Mouse (Mus musculus): ENCODE data around the gene Zfp282. TPM values are rescaled to one million over a fixed set of nuclear protein-coding genes. Genes with fewer than 3 reads are reported as not detected.
"Not testable (repeated sequence)": the region's sequence is repeated elsewhere in the genome, so short reads cannot be mapped to it uniquely, and the experiment has no call there.

The Zfp282 gene
- polyA plus RNA-seq, 1 experiment from 2014 or later: 8.9 TPM

DNA sequence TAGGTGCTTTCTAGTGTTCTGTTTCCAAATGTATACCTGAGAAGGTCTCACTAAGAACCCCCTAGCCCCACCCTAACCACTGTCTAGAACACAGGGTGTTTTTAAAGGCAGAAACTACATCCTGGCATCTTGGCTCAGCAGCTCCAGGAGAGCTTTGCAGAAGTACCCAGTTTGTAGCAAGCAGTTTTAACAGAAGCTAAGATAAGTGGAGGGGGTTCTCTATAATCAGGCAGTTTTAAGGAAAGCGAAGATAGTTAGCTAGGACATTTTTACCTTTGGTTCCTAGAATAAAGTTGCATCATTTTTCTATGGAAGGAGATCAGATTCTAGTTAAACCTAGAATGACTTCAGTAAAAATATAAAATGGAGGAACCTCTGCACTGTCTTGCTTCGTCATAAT is 35.2 kb upstream of the Zfp282 start:
- Histone ChIP-seq H3K4me3 (ENCODE audit: low read length) (no peak overlapping the region), H3K9ac (ENCODE audit: low read depth, low read length) (no peak overlapping the region), H3K4me1 (ENCODE audit: control insufficient read depth, insufficient read depth, low read length) (peaks cover 10% of the 10 kb centered on the region; the same call in 1 of the 2 replicates), H3K4me2 (ENCODE audit: low read depth, low read length) (no peak overlapping the region), H3K27ac (ENCODE audit: low read length) (no peak overlapping the region), H3K36me3 (ENCODE audit: control insufficient read depth, insufficient read depth, low read length) (no peaks in the 10 kb centered on the region), H3K9me3 (ENCODE audit: control insufficient read depth, low read length) (no peaks in the 10 kb centered on the region), H3K27me3 (replicated peaks; ENCODE audit: control insufficient read depth, insufficient read depth, low read length) (no peaks in the 10 kb centered on the region)
- no peak for ATAC-seq
- 93% methylated on average over 2 of the region's 2 CpGs for WGBS

DNA sequence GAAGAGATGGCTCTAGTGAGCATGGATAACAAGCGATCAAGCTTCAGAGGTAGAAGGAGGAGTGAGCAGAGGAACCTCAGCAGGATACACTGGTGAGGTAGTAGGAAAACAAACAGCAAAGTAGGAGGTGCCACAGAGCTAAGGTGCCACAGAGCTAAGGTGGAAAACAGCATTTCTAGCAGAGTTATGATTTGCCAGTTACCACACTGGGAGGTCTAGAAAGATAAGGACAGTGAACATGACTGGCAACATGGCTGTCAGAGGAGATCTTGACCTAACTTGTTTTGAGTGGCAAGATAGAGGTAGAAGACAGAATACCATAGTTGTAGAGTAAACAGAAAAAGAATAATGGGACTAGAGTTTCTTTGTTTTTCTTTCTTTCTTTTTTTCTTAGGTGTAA is 34.7 kb upstream of the Zfp282 start:
- Histone ChIP-seq H3K4me2 (ENCODE audit: low read depth, low read length) (no peak overlapping the region), H3K9ac (ENCODE audit: low read depth, low read length) (no peak overlapping the region), H3K36me3 (ENCODE audit: control insufficient read depth, insufficient read depth, low read length) (no peaks in the 10 kb centered on the region), H3K27me3 (replicated peaks; ENCODE audit: control insufficient read depth, insufficient read depth, low read length) (no peaks in the 10 kb centered on the region), H3K27ac (ENCODE audit: low read length) (no peak overlapping the region), H3K4me1 (ENCODE audit: control insufficient read depth, insufficient read depth, low read length) (peaks cover 10% of the 10 kb centered on the region; the same call in 1 of the 2 replicates), H3K9me3 (ENCODE audit: control insufficient read depth, low read length) (no peaks in the 10 kb centered on the region), H3K4me3 (ENCODE audit: low read length) (no peak overlapping the region)
- ATAC-seq: no peak
- WGBS: 89% methylated on average over 1 of the region's 1 CpGs

DNA sequence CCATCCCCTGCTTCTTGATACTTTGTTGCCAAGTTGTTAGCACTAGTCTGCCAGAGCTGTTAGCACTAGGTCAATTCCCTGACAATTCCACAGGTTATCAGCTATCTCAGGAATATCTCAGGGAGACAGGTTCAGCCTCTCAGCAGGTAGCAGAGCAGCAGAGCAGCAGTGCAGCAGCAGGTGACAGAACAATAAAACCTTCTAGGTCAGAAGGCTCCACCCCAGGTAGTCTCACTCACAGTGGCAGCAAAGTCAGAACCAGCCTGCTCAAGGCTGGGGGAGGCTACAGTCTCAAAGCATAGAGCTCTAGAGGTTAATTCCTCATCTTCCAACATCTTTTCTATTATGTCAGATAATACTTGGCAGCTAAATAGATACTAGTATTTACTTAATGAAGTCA is 31.2 kb upstream of the Zfp282 start:
- H3K4me2 ChIP-seq (ENCODE audit: low read depth, low read length): no peak overlapping the region
- H3K9ac ChIP-seq (ENCODE audit: low read depth, low read length): peak overlapping the region; percentile 25; the same call in 1 of the 2 replicates
- peak; percentile 91 for ATAC-seq
- no peaks in the 10 kb centered on the region for H3K9me3 ChIP-seq (ENCODE audit: control insufficient read depth, low read length)
- no peaks in the 10 kb centered on the region for H3K27me3 ChIP-seq (replicated peaks; ENCODE audit: control insufficient read depth, insufficient read depth, low read length)
- H3K36me3 ChIP-seq (ENCODE audit: control insufficient read depth, insufficient read depth, low read length): no peaks in the 10 kb centered on the region
- H3K4me3 ChIP-seq (ENCODE audit: low read length): no peak overlapping the region
- no peaks in the 10 kb centered on the region for H3K4me1 ChIP-seq (ENCODE audit: control insufficient read depth, insufficient read depth, low read length)
- H3K27ac ChIP-seq (ENCODE audit: low read length): peak overlapping the region; percentile 24

DNA sequence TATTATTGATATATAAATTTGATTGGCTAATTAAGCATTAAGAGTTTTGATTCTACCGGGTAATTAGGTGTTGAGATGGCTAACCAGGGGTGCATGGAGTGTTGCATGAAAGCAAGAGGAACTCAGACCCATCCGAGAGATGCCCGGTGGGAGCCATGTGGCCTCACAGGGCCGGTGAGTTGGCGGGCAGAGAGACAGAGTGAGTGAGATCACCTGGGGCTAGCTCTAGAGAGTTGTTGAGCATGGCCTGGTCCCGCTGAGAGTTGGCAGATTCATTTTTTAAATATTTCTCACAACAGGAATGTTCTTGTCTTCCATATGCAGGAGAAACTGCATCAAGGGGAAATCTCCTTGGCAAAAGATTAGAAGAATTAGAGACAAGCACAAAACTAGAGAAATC is 19.8 kb upstream of the Zfp282 start:
- WGBS: 94% methylated on average over 6 of the region's 6 CpGs
- Histone ChIP-seq H3K4me1 (ENCODE audit: control insufficient read depth, insufficient read depth, low read length) (no peaks in the 10 kb centered on the region), H3K9ac (ENCODE audit: low read depth, low read length) (no peak overlapping the region), H3K4me2 (ENCODE audit: low read depth, low read length) (no peak overlapping the region), H3K4me3 (ENCODE audit: low read length) (no peak overlapping the region), H3K27me3 (replicated peaks; ENCODE audit: control insufficient read depth, insufficient read depth, low read length) (no peaks in the 10 kb centered on the region), H3K9me3 (ENCODE audit: control insufficient read depth, low read length) (no peaks in the 10 kb centered on the region), H3K27ac (ENCODE audit: low read length) (no peak overlapping the region), H3K36me3 (ENCODE audit: control insufficient read depth, insufficient read depth, low read length) (no peaks in the 10 kb centered on the region)
- no peak for ATAC-seq

DNA sequence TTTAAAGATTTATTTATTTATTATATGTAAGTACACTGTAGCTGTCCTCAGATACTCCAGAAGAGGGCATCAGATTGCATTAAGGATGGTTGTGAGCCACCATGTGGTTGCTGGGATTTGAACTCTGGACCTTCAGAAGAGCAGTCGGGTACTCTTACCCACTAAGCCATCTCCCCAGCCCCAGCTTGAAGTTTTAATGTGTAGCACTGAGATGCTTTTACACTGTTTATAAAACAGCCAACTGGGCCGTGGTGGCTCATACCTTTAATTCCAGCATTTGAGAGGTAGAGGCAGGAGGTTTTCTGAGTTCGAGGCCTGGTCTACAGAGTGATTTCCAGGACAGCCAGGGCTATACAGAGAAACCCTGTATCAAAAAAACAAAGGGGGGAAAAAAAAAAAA is 19.3 kb upstream of the Zfp282 start:
- not testable (repeated sequence) for H3K4me1 ChIP-seq (ENCODE audit: control insufficient read depth, insufficient read depth, low read length); H3K9me3 ChIP-seq (ENCODE audit: control insufficient read depth, low read length); H3K36me3 ChIP-seq (ENCODE audit: control insufficient read depth, insufficient read depth, low read length); H3K27ac ChIP-seq (ENCODE audit: low read length); H3K4me3 ChIP-seq (ENCODE audit: low read length); H3K9ac ChIP-seq (ENCODE audit: low read depth, low read length); H3K27me3 ChIP-seq (replicated peaks; ENCODE audit: control insufficient read depth, insufficient read depth, low read length); ATAC-seq; H3K4me2 ChIP-seq (ENCODE audit: low read depth, low read length)
- WGBS: 87% methylated on average over 3 of the region's 3 CpGs

DNA sequence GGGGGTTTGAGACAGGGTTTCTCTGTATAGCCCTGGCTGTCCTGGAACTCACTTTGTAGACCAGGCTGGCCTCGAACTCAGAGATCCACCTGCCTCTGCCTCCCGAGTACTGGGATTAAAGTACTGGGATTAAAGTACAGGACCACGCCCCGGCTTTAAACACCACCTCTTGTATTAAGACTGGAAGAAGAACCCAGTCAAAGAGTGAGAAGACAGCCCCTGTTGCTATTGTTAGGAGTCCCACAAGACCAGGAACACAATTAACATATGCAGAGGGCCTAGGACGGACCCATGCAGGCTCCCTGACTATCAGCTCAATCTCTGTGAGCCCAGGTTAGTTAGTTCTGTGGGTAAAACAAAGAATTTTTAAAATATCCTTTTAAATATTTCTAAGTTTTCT is 4.7 kb upstream of the Zfp282 start:
- no peak overlapping the region for H3K4me3 ChIP-seq (ENCODE audit: low read length)
- H3K27me3 ChIP-seq (replicated peaks; ENCODE audit: control insufficient read depth, insufficient read depth, low read length): no peaks in the 10 kb centered on the region
- H3K9me3 ChIP-seq (ENCODE audit: control insufficient read depth, low read length): no peaks in the 10 kb centered on the region
- no peak overlapping the region for H3K27ac ChIP-seq (ENCODE audit: low read length)
- no peaks in the 10 kb centered on the region for H3K4me1 ChIP-seq (ENCODE audit: control insufficient read depth, insufficient read depth, low read length)
- ATAC-seq: no peak
- WGBS: 92% methylated on average over 5 of the region's 5 CpGs
- no peaks in the 10 kb centered on the region for H3K36me3 ChIP-seq (ENCODE audit: control insufficient read depth, insufficient read depth, low read length)
- no peak overlapping the region for H3K4me2 ChIP-seq (ENCODE audit: low read depth, low read length)
- H3K9ac ChIP-seq (ENCODE audit: low read depth, low read length): no peak overlapping the region

DNA sequence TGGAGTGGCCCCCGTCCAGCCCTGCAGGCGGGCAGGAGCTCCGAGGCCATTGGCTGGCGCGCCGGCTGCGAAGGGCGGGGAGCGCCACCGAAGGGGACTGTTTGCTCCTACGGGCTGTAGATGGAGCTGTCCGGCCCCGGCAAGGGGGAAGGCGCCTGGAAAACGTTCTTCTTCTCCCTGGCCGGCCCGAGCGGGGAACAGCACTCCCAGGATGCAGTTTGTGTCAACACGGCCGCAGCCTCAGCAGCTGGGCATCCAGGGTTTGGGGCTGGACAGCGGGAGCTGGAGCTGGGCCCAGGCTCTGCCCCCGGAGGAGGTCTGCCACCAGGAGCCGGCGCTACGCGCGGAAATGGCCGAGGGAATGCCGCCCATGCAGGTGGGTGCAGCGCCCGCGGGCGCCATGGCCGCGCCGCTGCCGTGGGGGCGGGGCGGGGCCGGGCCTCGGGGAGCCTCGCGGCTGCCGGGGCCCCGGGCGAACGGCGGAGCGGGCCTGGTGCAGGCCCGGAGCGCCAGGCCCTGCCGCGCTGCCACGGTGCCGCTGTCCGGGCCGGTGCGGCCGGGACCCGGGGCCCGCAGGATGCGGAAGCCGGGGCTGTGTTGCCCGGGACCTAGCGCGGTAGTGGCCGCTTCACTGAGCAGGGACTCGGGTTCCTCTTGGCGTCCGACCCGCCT is 593 bp downstream of the Zfp282 start:
- peak; percentile 98 for ATAC-seq
- H3K9me3 ChIP-seq (ENCODE audit: control insufficient read depth, low read length): no peaks in the 10 kb centered on the region
- H3K9ac ChIP-seq (ENCODE audit: low read depth, low read length): peak overlapping the region; percentile 94
- H3K4me3 ChIP-seq (ENCODE audit: low read length): peak overlapping the region; percentile 96
- H3K4me2 ChIP-seq (ENCODE audit: low read depth, low read length): peak overlapping the region; percentile 88
- H3K4me1 ChIP-seq (ENCODE audit: control insufficient read depth, insufficient read depth, low read length): peaks cover 12% of the 10 kb centered on the region
- no peaks in the 10 kb centered on the region for H3K27me3 ChIP-seq (replicated peaks; ENCODE audit: control insufficient read depth, insufficient read depth, low read length)
- peak overlapping the region; percentile 99 for H3K27ac ChIP-seq (ENCODE audit: low read length)
- H3K36me3 ChIP-seq (ENCODE audit: control insufficient read depth, insufficient read depth, low read length): peaks cover 9% of the 10 kb centered on the region; the same call in 1 of the 2 replicates
- under 1% methylated on average over 46 of the region's 71 CpGs for WGBS

DNA sequence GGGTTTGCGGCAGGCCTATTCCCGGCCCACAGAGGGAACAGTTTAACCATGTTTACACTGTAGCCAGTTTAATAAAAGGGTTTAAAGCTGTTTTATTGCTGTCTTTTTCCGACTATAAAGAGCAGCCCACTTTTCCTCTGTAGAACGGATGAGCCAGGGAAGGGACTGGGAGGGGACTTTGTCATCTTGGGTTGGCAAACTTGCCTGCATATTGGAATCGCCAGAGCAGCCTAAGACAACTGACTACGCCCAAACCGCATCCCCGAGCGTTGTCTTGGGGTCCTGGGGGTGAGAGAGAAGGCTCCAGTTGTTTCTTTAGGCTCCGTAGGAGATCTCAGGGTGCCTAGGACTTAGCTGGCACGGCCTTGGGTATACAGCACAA is 1.1 kb downstream of the Zfp282 start:
- ATAC-seq: peak; percentile 17
- Histone ChIP-seq H3K36me3 (ENCODE audit: control insufficient read depth, insufficient read depth, low read length) (peaks cover 9% of the 10 kb centered on the region; the same call in 1 of the 2 replicates), H3K4me1 (ENCODE audit: control insufficient read depth, insufficient read depth, low read length) (peaks cover 12% of the 10 kb centered on the region), H3K4me2 (ENCODE audit: low read depth, low read length) (peak overlapping the region; percentile 88), H3K9ac (ENCODE audit: low read depth, low read length) (peak overlapping the region; percentile 94), H3K9me3 (ENCODE audit: control insufficient read depth, low read length) (no peaks in the 10 kb centered on the region), H3K27ac (ENCODE audit: low read length) (peak overlapping the region; percentile 99), H3K4me3 (ENCODE audit: low read length) (peak overlapping the region; percentile 96), H3K27me3 (replicated peaks; ENCODE audit: control insufficient read depth, insufficient read depth, low read length) (no peaks in the 10 kb centered on the region)
- under 1% methylated on average over 11 of the region's 11 CpGs for WGBS

DNA sequence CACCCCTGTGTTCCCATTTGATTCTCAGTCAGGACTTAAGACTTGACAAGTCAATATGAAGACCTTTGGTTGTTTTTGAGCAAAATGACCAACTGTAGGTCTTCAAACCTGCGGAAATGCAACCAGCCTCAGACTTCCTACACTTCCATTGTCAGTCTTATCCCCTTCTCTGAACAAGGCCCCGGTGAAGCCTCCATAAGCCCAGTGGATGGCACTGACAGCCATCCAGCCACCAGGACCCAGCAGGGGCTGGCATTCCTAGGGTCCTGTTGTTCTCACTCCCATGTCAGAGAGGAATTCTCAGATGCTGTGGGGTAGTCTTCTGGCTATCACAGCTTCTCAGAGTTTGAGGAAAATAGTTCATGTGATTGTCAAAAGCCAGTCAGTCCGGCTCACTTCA is 1.6 kb downstream of the Zfp282 start:
- Histone ChIP-seq H3K9me3 (ENCODE audit: control insufficient read depth, low read length) (no peaks in the 10 kb centered on the region), H3K4me1 (ENCODE audit: control insufficient read depth, insufficient read depth, low read length) (peaks cover 12% of the 10 kb centered on the region), H3K27me3 (replicated peaks; ENCODE audit: control insufficient read depth, insufficient read depth, low read length) (no peaks in the 10 kb centered on the region), H3K36me3 (ENCODE audit: control insufficient read depth, insufficient read depth, low read length) (peaks cover 9% of the 10 kb centered on the region; the same call in 1 of the 2 replicates), H3K4me3 (ENCODE audit: low read length) (peak overlapping the region; percentile 96), H3K27ac (ENCODE audit: low read length) (no peak overlapping the region), H3K9ac (ENCODE audit: low read depth, low read length) (peak overlapping the region; percentile 94), H3K4me2 (ENCODE audit: low read depth, low read length) (peak overlapping the region; percentile 88)
- ATAC-seq: no peak
- 37% methylated on average over 3 of the region's 3 CpGs for WGBS
